Mouse (Mus musculus) kidney, adult 2 months (tissue): Measurements from ENCODE around the gene Traf3ip3.

Source experiments
- CTCF ChIP-seq: fragments of 200-500 bp; conservative IDR thresholded peaks from 2 replicates; pipeline ENCODE4 v1.5.1; 2011; ENCODE audit warnings: low read depth, mild to moderate bottlenecking, control low read depth, low read length, moderate library complexity, mixed read lengths; ENCODE audit not compliant: insufficient read depth, insufficient read length
- POLR2A ChIP-seq: fragments of 200-500 bp; IDR thresholded peaks from one replicate; pipeline ENCODE4 v1.6.1; 2011; ENCODE audit warnings: low read depth, low read length, control low read depth

DNA sequence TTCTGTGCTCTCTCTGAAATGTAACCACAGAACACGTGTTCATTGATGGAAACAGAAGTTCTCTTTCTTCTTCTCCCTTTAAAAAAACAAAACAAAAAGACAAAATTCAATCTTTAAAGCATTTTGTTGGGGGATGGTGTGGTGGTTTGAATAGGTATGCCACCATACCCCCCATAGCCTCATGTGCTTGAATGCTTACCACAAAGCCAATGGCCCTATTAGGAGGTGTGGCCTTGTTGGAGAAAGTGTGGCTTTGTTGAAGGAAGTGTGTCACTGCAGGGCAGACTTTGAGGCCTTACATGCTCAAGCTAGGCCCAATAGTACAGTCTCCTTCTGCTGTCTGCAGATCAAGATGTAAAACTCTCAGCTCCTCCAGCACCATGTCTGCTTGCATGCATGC lies 55.1 kb downstream of the Traf3ip3 start:
- TF ChIP-seq CTCF (no peak), POLR2A (no peak)
